Mouse (Mus musculus) regulatory T cell (primary cell): ENCODE results near the gene Nkain2.
"Not testable (repeated sequence)": the region's sequence is repeated elsewhere in the genome, so short reads cannot be mapped to it uniquely, and the experiment has no call there.

ENCODE experiments used
- in situ Hi-C: fragments of 300-600 bp; cut with MboI, MseI; formaldehyde crosslinking; loops from one replicate; pipeline ENCODE4 v1.15.1; 2025; ENCODE audit warnings: high pct_unique_total_duplicates

Gene Nkain2

DNA sequence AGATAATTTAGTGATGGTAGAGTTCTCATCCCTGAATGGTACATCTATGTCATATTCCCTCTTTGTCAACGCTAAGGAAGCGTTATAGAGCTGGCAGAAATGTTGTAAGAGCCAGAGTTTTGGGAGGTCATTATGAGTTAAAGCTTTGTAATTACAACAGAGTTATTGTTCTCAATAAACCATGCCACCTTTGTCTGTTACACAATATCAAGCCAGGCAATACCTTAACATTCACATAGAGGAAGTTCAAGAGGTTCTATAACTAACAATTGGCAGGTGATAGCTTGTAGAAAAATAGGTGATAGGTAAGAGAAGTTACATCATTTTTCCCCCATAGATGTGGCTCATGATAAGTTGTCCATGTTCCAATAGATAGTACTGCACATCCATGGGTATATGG, 832.0 kb downstream of the Nkain2 start:
- in situ Hi-C loops: no loop called here

DNA sequence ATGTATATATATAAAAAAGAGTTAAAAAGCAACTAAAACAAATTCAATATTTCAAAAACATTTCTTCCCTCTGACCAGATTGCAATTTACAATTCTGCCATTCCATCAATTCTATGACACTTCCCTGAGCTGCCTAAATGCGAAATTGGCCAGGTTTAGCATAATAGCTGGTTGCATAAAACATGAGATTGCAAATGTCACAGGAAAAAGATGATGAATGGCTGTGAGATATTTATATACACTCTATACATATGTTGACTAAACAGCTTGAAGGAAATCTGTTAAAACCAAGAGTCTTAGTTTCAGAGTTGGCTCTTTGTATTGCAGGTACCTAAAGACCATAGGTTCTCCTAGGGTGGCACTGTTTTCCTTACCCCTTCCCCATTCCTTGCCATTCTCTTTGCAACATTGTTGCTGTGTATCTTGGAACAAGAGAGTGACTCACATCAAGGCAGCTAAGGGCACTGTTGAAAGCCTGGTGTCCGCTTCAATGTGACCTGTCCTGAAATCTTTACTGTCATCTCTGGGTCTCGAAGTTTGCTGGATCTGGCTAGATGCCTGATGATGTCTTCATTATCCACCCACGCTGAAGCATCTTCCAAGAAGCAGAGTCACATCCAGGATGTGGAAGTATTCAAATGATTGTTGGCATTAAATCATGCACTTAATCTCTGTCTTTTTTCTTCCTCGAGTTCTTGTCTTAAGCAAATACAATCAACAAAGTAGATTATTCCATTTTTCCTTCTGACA, 837.5 kb downstream of the Nkain2 start:
- in situ Hi-C loops: no loop called here

DNA sequence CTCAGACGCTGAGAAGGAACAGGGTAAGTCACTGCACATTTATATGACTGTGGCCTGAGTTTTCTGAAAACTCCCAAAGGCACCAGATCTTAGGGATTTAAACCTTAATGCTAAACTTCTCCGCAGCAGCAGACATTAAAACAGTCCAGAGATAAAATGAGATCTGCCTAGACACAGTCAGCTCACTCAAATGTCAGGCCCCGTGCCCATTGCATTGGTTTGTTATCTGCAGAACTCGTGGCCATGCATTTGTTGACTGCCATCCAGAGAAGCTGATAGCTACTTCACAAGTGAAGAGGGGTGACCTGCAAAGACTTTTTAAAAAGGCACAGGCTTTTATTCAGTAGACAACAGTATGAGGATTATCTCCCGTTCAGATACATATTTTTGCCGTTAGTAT, 838.2 kb downstream of the Nkain2 start:
- in situ Hi-C loops: no loop called here

DNA sequence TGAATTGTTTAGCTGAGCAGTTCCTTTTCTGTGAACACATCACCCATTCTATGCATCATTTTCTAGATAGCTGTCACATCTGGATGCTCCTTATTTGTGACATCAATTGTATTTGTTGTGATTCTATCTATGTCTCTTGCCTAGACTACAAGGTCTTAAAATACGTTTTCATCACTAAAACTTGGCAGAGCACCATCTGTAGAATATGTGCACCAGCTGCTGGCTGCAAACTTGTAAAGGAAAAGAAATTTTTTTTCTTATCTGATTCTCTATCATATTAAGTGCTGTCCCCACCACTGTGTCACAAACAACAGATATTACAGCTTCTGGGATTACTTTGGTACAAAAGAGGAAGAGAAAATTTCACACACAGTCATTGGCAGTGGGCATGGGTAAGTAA, 860.3 kb downstream of the Nkain2 start:
- in situ Hi-C loops: no loop called here

DNA sequence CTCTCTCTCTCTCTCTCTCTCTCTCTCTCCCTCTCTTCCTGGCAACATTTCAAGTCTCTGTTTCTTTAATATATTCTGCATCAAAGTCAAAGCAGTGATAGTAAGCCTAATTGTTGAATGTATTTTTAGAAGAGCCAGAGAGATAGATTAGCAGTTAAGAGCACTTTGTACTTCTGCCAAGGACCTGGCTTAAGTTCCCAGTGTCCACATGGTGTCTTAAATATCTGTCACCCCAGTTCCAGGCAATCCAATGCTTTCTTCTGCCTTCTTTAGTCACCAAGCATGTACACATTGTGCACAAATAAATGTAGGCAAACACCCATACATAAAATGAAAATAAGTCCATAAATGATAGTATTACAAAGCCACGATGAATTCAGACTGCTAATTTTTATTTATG, 871.9 kb downstream of the Nkain2 start:
- in situ Hi-C loops: no loop called here

DNA sequence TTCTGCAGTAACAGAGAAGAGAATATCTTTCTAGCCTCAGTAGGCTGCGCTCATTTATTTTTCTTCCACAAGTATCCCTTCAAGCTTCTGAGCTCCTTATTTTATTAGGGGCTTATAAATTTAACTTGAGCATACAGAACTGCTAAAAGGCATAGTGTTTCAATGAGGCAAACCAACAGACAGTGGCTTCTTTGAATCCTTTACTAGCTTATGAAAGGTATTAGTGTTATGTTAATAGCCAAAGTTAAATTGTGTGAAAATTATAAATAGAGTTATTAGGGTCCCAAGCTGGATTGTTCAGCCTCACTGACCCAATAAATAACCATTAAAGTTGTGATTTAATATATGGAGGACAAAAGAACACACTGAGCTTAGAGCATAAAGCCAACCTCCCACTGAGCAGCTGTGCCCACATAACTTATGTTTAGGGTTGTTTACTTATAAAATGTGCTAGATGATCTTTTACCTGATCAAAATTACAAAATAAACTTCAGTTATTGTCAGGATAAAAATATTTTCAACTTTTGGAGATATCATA, 889.0 kb downstream of the Nkain2 start:
- in situ Hi-C loops: loop anchor here (10.0 kb wide), 1 partner anchor 1514 kb away; no protein-coding TSS in a partner anchor

DNA sequence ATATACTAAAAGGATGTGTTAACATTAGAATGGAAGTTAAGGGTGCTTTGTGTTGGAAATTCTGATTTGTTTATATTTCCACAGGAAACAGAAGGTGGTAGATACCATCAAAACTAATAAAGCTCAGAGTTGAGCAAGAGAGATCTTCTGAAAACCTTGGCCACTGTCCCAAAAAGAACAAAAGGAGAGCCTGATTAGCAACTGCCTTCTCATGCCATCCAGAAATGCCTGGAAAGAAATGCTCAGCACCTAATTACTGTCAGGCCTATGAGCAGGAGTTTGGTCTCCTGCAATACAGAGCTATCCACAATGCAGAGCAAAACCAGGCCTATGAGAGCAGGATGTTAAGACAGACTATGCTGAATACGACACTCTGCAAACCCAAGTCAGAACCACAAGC, 897.1 kb downstream of the Nkain2 start:
- in situ Hi-C loops: no loop called here

DNA sequence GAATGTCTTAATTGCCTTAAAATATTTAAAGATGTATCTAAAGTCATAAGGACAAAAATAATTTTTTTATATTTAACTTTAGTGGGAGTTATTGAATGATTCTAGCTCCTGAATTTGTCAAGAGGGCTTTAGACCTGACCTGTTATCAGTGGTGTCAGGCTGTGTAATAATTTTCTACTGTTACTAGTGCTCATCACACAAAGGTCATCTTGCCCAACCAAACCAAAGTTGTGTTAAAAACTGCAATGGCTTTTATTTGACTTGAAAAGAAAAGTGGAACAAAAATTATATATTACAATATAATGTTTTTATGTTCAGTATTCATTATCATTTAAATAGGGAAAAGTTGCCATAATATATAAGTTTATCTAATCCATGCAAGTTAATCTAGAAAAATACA, 911.9 kb downstream of the Nkain2 start:
- in situ Hi-C loops: no loop called here

DNA sequence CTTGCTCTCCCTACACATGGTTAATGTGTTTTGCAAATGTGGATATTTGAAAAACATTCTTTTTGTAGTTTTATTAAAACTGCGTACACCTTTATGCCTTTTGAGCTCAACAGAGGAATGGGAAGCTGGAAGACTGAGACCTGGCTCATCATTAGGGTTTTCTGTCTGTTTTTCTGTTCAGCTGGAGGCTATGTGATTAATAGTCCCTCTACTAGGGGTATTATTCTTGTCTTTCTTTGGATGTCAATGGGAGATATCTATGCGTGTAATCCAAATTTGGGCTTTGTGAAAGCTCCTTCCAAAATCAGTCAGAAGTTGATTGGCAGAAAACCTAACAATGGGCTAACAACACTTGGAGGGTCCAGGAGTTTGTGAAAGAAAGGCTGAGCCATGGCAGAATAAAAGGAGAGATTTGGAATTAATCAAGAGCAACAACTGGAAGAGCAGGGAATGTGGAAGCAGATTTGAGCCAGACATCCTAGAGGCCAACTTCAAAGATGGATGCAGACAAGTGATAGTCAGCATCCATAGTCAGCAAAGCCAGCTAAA, 943.0 kb downstream of the Nkain2 start:
- in situ Hi-C loops: loop anchor here (25.0 kb wide), 1 partner anchor 1960 kb away; no protein-coding TSS in a partner anchor

DNA sequence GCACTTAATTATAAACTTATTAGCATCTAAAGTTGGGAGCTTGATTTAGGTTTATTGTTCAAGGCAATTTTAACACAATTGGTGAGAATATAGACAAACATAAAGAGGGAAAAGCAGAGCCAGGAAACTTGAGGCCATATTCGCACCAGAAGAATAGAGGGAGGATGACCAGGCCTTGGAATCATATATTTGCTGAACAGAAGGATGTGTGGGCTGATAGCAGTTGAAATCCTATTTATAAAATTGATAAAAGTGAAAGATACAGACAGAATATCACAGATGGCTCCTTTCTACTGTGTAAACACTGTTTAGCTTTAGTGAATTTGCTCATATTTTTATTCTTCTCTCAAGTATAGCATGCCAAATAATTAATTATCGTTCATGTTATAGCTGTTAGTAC, 958.3 kb downstream of the Nkain2 start:
- in situ Hi-C loops: loop anchor here (25.0 kb wide), 1 partner anchor 1945 kb away; no protein-coding TSS in a partner anchor

DNA sequence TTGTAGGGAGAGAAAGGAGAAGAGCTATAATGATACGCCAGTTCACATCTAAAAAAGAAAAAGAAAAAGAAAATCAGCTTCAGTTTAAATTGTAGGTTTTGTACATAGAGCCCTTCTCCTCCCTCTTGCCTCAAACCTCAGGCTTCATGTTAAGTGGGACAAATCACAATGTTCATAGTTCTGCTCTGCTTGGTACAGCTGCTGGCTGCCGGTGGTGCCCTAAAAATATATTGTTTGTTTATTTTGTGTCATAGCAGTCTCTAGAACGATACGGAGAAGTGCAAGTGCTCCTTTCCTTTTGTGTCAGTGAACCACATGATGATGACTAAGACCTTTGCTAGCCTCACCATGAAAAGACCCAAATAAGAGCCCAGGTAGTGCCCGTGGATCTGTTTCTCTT, 962.6 kb downstream of the Nkain2 start:
- in situ Hi-C loops: loop anchor here (25.0 kb wide), 1 partner anchor 1940 kb away; no protein-coding TSS in a partner anchor

DNA sequence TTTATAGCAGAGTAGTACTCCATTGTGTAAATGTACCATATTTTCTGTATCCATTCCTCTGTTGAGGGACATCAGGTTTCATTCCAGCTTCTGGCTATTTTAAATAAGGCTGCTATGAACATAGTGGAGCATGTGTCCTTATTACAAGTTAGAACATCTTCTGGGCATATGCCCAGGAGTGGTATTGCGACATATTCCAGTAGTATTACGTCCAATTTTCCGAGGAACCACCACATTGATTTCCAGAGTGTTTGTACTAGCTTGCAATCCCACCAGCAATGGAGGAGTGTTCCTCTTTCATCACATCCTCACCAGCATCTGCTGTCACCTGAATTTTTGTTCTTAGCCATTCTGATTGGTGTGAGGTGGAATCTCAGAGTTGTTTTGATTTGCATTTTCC, 969.4 kb downstream of the Nkain2 start:
- in situ Hi-C loops: not testable (repeated sequence)

DNA sequence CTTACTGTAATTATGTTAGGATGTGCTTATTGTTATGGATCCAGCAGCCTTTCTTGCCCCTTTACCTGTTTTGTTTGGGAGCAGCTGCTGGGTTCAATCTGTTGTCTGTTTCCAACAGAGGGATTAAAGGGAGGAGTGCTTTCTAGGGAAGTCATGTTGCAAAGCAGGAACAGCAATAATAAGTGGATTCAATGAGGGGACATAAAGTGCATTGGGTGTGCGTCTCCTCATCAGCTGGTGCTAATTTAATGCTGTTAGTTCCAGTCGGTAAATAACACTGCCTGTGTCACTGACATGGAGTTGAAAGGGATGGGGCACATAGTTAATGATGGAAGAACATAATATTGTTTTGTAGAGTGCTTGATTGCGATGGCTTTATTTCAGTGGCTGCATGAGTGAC, 982.8 kb downstream of the Nkain2 start:
- in situ Hi-C loops: no loop called here

DNA sequence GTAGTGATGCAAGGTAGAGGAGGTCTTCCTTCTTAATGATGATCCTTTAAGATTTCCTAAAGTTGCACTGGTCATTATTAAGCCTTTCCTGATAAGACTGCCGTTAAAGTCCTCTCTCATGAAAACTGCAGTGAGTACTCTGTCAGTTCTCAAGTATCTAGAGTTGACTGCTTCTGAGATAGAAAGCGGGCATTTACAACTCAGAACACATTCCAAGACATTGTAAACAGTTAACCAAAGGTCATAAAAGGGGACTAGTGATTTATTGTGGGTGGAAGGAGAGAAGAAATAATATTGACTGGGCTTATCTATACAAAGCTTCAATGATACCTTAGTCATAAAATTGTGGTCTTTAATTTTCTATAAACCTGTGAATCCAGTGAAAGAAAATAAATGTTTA, 990.8 kb downstream of the Nkain2 start:
- in situ Hi-C loops: no loop called here

DNA sequence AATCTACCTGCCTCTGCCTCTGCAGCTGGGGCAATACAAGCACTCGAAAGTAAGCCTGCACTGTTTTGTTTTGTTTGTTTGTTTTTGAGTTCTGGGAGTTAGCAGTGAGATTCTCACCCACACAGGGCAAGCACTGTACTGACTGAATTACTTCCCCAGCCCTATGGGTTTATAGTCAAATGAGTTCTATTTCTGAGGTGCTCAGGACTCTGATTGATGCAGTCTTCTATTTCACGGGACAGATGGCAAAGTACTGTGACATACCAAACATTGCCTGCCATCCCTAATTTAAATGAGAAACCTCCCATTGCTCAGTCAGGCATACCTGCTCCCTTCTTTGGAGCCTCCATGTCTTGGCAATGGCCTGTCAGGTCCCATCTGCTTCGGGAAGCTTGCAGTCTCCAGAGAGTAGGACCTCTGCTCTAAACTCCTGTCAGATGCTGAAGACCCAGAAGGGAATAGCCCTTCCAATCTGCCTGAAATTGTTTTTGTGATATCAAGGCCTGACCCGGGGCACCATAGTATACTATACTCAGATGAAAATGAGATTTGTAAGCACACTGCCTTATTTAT, 1016.9 kb downstream of the Nkain2 start:
- in situ Hi-C loops: no loop called here

DNA sequence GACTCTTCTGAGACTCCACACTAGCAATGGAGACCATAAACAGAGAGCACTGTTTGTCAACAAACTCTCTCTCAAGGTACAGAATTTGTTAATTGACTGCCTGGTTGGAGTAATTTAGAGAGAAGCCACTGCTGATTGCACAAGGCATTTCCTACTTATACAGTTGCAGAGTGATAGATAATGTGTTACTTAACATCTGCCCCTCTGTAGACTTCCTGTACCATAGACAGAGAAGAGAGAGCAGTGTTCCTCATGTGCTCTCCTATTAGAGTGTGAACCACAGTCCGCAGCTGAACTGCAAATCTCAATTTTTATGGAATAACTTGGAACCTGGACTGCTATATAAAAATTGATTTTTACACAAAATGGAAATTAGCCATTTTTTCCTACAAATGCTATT, 1022.0 kb downstream of the Nkain2 start:
- in situ Hi-C loops: no loop called here

DNA sequence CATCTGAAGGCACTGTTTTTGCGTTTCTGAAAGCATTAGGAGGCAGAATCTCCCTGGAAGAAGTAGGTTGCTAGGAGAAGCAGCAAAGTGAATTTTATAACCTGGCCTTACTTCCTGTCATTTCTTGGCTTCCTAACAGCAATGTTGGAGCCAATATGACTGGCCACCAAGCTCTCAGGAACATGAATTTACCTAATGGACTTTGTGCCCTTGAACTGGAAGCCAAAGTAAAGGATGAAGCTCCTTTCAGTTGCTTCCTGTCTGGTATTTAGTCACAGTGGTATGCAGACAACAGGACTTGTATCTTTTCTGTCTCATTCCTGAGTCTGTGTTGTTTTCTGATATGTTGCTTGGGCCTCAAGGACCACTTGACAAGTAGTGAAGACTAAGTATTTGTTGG, 1063.2 kb downstream of the Nkain2 start:
- in situ Hi-C loops: no loop called here

DNA sequence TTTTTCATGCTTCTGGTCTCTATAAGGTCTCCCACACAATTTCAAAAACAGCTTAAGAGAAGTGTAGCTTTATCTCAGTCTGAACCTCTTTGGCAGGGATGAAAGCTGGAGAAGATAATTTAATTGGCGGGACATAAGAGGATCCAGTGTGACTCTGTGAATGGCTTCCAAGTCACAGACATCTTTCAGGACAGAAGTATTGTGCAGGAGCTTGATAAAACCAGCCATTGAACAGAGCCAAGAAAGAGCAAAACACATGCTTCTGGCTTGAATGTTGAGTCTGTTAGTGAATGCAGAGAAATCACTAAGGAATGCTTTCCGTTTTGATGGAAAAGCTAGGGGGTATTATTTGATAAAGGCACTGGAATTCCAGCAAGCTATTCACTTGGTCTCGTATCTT, 1077.7 kb downstream of the Nkain2 start:
- in situ Hi-C loops: no loop called here

DNA sequence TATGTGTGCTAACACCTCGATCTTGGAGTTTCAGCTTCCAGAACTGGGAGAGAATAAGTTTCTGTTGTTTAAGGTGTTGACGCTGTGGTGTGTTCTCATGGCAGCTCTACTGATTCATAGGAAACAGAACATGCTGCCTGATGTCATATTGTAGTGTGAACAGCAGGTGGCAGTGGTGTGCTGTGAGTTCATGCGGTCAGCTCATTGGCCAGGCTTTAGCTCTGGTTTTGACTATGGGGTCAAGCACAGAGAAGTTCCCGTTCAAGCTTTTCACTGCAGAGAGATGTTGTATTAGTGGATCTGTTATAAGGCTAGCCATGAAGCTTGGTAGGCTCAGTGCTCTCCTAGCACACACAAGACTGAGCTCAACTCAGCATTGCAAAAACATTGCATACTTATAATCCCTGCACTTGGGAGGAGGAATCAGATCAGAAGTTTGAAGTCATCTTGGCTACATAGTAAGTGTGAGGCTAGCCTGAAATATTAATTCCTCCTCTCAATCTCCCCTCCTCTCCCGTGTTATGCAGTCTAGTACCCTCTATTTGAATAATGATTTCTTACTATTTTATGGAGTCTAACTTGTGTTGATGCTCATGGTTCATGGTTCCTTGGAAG, 1147.7 kb downstream of the Nkain2 start:
- in situ Hi-C loops: no loop called here

DNA sequence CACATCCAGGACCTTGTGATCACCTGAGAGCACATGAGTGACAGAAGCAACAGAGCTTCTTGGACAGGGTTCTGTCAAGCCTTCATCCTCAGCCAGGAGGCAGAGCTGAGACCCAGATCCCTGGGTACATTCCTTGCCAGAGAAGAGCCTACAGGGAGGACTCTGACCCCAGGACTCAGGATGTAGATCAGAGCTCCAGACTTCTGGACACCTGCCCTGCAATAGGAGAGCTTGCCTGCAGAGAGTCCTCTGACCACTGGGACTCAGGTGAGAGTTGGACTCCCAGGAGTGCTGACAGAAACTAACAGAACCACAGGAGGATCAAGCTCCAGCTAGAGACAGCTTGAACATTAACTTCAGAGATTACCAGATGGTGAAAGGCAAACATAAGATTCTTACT, 1162.2 kb downstream of the Nkain2 start:
- in situ Hi-C loops: no loop called here

DNA sequence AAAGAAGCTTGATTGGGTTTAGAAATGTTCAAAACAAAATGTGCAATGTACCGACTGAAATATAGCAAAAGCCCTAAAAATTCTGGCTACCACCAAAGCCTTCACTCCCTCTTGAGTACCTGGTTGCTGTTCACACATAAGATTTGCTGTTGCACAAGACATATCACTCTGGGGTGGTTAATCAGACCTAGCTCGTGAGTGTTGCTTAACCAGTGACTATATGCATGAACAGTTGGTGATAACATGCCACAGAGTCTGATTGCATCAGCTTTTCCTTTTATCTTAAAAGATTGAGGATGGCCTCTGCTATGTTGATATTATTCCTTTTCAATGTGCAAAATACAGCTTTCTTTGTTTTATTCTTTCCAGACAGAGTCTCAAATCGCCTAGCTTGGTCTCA, 1243.0 kb downstream of the Nkain2 start:
- in situ Hi-C loops: no loop called here

DNA sequence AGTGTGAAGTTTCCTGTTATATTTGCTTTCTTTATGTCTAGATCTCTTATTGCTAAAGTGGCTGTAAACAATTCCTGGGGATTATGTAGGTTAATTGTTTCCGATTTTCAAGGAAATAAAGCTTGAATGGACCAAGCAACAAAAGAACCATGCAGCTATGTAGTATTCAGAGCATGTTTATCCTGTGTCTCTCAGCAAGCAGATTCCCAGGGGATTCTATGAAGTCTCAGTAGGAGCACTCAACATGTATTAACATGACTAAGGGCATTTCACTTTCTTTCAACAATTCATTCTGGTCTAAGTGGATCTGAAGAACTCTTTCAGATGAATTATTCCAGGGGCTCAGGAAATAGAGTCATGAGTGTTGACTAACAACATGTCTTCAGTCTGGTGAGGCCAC, 1244.2 kb downstream of the Nkain2 start:
- in situ Hi-C loops: no loop called here
